Mouse (Mus musculus): ENCODE measurements at regions not wholly inside any gene's neighbourhood (a gene's known extent, or its start where the extent isn't known, plus 50 kb on each side); places are given as distances from the start of the nearest gene placed in this dataset.

DNA sequence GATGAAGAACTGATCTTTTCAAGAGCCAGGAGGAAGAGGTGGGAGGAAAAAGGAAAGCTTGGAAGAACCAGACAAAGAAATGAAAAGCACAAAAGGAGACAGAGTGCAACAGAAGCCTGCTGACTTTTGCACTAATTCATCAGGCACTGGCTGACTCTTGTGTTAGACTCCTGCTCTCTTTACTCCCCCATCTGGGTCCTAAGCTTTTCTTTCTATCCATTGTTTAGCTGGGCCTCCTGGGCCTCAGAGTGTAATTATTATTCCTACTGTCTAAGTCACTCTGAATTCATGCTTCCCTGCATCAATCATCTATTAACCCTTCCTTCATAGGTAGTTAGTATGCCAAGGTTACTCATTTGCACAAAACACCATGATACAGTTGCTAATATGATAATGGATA lies 74.2 kb downstream of the Gm15294 start:
- DNase-seq (ENCODE audit: low spot score): peak; percentile 14
